Mouse (Mus musculus) T-helper 2 cell (primary cell): Measurements from ENCODE around the gene Mcu.

Experiments used
- in situ Hi-C: fragments of 300-600 bp; cut with MboI, MseI; formaldehyde crosslinking; loops from one replicate; pipeline ENCODE4 v1.15.1; 2025; ENCODE audit warnings: high pct_unique_total_duplicates

The Mcu gene

GRCm38 (mm10) chr10:59430701-59431218 is 185.7 kb downstream of the Mcu start:
- in situ Hi-C loops: no loop called here

- in situ Hi-C loops: no loop called here
These were observed 186.9 kb downstream of the Mcu start for GRCm38 (mm10) chr10:59429448-59430135.

GRCm38 (mm10) chr10:59426371-59426770 is 190.1 kb downstream of the Mcu start:
- in situ Hi-C loops: no loop called here

DNA sequence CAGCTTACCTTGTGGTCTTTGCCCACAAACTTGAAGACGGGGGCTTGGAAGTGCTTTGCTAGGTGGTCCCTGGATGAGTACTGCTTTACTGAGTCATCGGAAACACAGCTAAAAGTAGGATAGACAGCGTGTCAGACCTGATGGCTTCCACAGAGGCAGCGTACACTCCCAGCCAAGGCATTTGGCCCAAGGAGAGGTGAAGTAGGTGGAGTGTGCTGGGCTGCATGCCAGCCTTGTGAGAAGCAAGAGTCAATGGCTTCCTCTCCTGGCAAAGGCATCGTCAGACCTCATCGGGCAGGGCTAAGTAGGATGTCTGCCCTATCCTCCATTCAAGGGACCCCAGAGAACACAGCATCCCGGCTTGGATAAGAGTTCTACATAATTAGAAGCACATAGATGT is 191.1 kb downstream of the Mcu start:
- in situ Hi-C loops: no loop called here

GRCm38 (mm10) chr10:59424453-59424852 is 192.0 kb downstream of the Mcu start:
- in situ Hi-C loops: no loop called here

GRCm38 (mm10) chr10:59419516-59419915 is 197.0 kb downstream of the Mcu start:
- in situ Hi-C loops: no loop called here

DNA sequence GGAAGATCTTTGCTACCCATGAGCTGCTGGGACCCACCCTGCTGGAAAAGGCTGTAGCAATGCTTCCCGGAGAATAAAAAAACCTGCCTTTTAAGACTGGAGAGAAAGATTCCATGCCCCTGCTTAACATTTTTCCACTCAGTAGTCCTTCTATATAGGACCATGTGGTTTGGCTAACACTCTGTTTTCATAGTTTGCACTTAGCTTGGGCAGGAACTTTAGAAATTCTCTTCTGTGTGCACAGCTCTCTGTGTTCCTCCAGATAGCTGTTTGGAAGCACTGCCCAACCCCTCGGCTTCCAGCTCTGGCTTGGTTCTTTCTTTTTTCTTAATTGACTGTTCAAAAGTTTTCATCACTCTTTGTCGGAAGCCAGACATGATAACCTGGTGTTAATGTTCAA is 199.9 kb downstream of the Mcu start:
- in situ Hi-C loops: no loop called here

GRCm38 (mm10) chr10:59413711-59414110 is 202.8 kb downstream of the Mcu start:
- in situ Hi-C loops: no loop called here

DNA sequence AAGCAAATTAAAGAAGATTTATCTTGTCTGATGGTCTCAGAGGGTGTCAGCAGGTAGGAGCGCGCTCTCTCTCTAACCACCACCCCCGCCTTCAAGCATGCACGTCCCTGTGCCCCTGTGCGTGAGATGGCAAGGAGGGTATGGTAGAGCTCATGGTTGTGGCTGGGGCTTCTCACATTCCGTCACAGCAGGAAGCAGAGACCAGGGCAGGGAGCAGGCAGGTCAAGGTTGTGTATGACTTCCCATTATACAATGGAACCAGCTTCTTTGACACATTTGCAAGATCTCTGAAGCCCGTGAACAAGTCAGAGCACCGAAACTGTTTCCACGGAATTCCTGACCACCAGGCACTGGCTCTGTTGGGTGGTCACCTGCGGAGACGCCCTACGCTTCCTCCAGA is 206.2 kb downstream of the Mcu start:
- in situ Hi-C loops: no loop called here

GRCm38 (mm10) chr10:59408499-59408898 is 208.0 kb downstream of the Mcu start:
- in situ Hi-C loops: no loop called here

- in situ Hi-C loops: no loop called here
These were observed 212.7 kb downstream of the Mcu start for GRCm38 (mm10) chr10:59403793-59404149.

DNA sequence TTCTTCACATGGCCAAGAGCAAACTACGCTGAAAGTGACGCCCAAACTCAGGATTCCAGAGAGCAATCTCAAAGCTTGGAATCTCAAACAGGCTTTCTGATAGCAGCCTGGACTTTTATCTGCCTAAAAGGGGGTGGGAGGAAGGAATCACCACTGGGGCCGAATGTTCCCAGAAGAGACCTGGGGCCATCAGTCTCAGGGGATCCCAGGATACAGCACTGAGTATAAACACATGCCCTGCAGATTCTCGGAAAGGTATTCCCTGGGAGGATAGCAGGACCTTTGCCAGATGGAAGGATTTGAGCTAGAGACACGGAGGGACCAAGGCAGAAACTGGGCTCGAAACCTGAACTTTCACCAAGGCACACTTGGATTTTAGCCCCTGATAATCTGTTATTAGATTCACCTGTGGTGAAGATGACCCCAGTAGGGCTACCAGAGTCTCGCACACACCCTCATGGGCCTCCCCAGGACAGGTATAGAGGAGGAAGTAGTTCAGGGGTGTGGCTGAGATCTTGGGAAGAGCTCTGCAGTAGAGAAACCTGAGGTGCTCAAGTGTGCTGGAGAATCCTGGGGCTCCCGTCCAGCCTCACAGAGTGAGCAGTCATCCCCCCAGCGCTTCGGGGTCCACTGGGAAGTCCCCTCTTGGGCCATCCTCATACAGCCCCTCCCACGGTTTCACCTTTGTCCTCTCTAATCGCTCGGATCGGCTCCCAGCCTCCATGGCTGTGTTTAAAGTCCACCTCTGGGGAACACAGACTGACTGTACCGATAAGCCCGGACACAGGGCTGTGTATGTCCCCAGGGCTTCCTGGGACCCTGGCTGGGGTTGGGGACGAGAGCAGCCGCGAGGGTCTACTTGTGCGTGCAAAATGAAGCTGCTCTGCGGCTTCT is 213.3 kb downstream of the Mcu start, which contains the start of gene Pla2g12b:
TSS of gene Pla2g12b (plus strand) at position 762 of the 894 bp plus-strand sequence.
- in situ Hi-C loops: no loop called here
